Mouse (Mus musculus): ENCODE measurements at regions not wholly inside any gene's neighbourhood (a gene's known extent, or its start where the extent isn't known, plus 50 kb on each side); places are given as distances from the start of the nearest gene placed in this dataset.

- DNase-seq, result no peak
- intact Hi-C loops (cut with DNase I), result no loop called here
These were observed 216.8 kb upstream of the Aco1 start for GRCm38 (mm10) chr4:39926021-39926591.

- intact Hi-C loops (cut with DNase I), result no loop called here
- no peak for DNase-seq
These were observed 216.3 kb upstream of the Aco1 start for GRCm38 (mm10) chr4:39926594-39926993.

- no peak for DNase-seq
- intact Hi-C loops (cut with DNase I), result no loop called here
These were observed 214.4 kb upstream of the Aco1 start for GRCm38 (mm10) chr4:39928491-39928890.

GRCm38 (mm10) chr4:39934025-39934708, 208.7 kb upstream of the Aco1 start:
- intact Hi-C loops (cut with DNase I), result no loop called here
- no peak for DNase-seq

GRCm38 (mm10) chr4:39958687-39959086, 184.2 kb upstream of the Aco1 start:
- peak; percentile 32 for DNase-seq
- intact Hi-C loops (cut with DNase I), result no loop called here

GRCm38 (mm10) chr4:39967938-39968337, 174.9 kb upstream of the Aco1 start:
- DNase-seq, result no peak
- intact Hi-C loops (cut with DNase I), result no loop called here

- intact Hi-C loops (cut with DNase I), result no loop called here
- DNase-seq, result no peak
These were observed 151.5 kb upstream of the Aco1 start for GRCm38 (mm10) chr4:39991358-39991757.

- intact Hi-C loops (cut with DNase I), result no loop called here
- no peak for DNase-seq
These were observed 151.0 kb upstream of the Aco1 start for GRCm38 (mm10) chr4:39991851-39992250.

GRCm38 (mm10) chr4:39998771-39999422, 144.0 kb upstream of the Aco1 start:
- intact Hi-C loops (cut with DNase I), result no loop called here
- DNase-seq, result no peak

- intact Hi-C loops (cut with DNase I), result no loop called here
- DNase-seq, result peak; percentile 77
These were observed 128.2 kb upstream of the Aco1 start for GRCm38 (mm10) chr4:40014666-40015065.

- no peak for DNase-seq
- intact Hi-C loops (cut with DNase I), result no loop called here
These were observed 126.0 kb upstream of the Aco1 start for GRCm38 (mm10) chr4:40016856-40017255.

GRCm38 (mm10) chr4:40018208-40018607, 124.7 kb upstream of the Aco1 start:
- DNase-seq, result peak; percentile 50
- intact Hi-C loops (cut with DNase I), result no loop called here

- intact Hi-C loops (cut with DNase I), result no loop called here
These were observed 111.5 kb upstream of the Aco1 start for GRCm38 (mm10) chr4:40031361-40031760.

GRCm38 (mm10) chr4:40047846-40048245, 95.0 kb upstream of the Aco1 start:
- intact Hi-C loops (cut with DNase I), result no loop called here
- DNase-seq, result peak; percentile 83

More at GRCm38 (mm10) chr4:40031361-40031760, 111.5 kb upstream of the Aco1 start:
- DNase-seq, result no peak

GRCm38 (mm10) chr4:40049086-40049485, 93.8 kb upstream of the Aco1 start:
- intact Hi-C loops (cut with DNase I), result no loop called here
- DNase-seq, result peak; percentile 71

GRCm38 (mm10) chr4:40051848-40052247, 91.0 kb upstream of the Aco1 start:
- intact Hi-C loops (cut with DNase I), result no loop called here
- no peak for DNase-seq

GRCm38 (mm10) chr4:40053391-40053790, 89.5 kb upstream of the Aco1 start:
- intact Hi-C loops (cut with DNase I), result no loop called here

GRCm38 (mm10) chr4:40063751-40064456, 79.0 kb upstream of the Aco1 start:
- DNase-seq, result peak; percentile 35
- intact Hi-C loops (cut with DNase I), result no loop called here

More at GRCm38 (mm10) chr4:40053391-40053790, 89.5 kb upstream of the Aco1 start:
- no peak for DNase-seq

- peak; percentile 74 for DNase-seq
- intact Hi-C loops (cut with DNase I), result no loop called here
These were observed 78.4 kb upstream of the Aco1 start for GRCm38 (mm10) chr4:40064457-40064836.

GRCm38 (mm10) chr4:40070959-40071634, 71.8 kb upstream of the Aco1 start:
- DNase-seq, result peak; percentile 59
- intact Hi-C loops (cut with DNase I), result no loop called here

GRCm38 (mm10) chr4:40081035-40081434, 61.8 kb upstream of the Aco1 start:
- no peak for DNase-seq

More at GRCm38 (mm10) chr4:40081035-40081434, 61.8 kb upstream of the Aco1 start:
- intact Hi-C loops (cut with DNase I), result no loop called here
